In genomic region chr11:78146707-78147543, GRCm38 (mm10) we compare ENCODE assay signal across 16 mouse cellular contexts. TPM values are rescaled to one million over a fixed set of nuclear protein-coding genes. Genes with fewer than 3 reads are reported as not detected.
DNase-seq lines count a peak whose midpoint lies in the region; ATAC-seq and TF ChIP-seq lines count a peak whose summit lies in the region.
"Had no signal": no experiment of that assay in that cellular context is flagged by ENCODE, and none has a peak within 500 bp of the region (broad histone marks: within the 10 kb centered on the region; RNA-seq: fewer than 3 reads in every experiment).

No protein-coding gene starts in this region.

- TF ChIP-seq CTCF in heart, adult 2 months (IDR thresholded peaks at IDR 0.05): 0 out of 2 replicates have a peak, but pooled peaks have one; percentile 20
- TF ChIP-seq CTCF in lung, adult 2 months (IDR thresholded peaks at IDR 0.05; ENCODE audit: insufficient read depth, low read length): no peak

- no peak for TF ChIP-seq EP300 in heart, adult 2 months (IDR thresholded peaks at IDR 0.05; ENCODE audit: insufficient read depth, low read depth, low read length)

- intact Hi-C loops in heart, adult 2 months (cut with DNase I): no loop called here

- H3K27me3 ChIP-seq in heart, adult 2 months (ENCODE audit: control insufficient read depth, insufficient read depth, low read length): no peaks in the 10 kb centered on the region
- H3K27me3 ChIP-seq in heart, embryonic 12.5 days (replicated peaks): no peaks in the 10 kb centered on the region
- H3K27me3 ChIP-seq: hindbrain, embryonic 12.5 days; intestine, embryonic 15.5 days; liver, embryonic 13.5 days had no signal

- H3K79me2 ChIP-seq in heart, adult 2 months (replicated peaks; ENCODE audit: control insufficient read depth, insufficient read depth, low read length): peaks cover 2% of the 10 kb centered on the region

- H3K4me3 ChIP-seq in heart, adult 2 months: no peak overlapping the region
- no peak overlapping the region for H3K4me3 ChIP-seq in heart, embryonic 12.5 days
- no peak overlapping the region for H3K4me3 ChIP-seq in lung, adult 2 months (replicated peaks; ENCODE audit: extremely low read depth, low read depth, low read length)
- H3K4me3 ChIP-seq: hindbrain, embryonic 12.5 days; intestine, embryonic 15.5 days; liver, embryonic 13.5 days had no signal

- no peak overlapping the region for H3K9ac ChIP-seq in heart, adult 2 months (ENCODE audit: low read depth, low read length)
- no peak overlapping the region for H3K9ac ChIP-seq in heart, embryonic 12.5 days
- H3K9ac ChIP-seq: hindbrain, embryonic 12.5 days; intestine, embryonic 15.5 days; liver, embryonic 13.5 days had no signal

- H3K27ac ChIP-seq in heart, adult 2 months: peak overlapping the region; percentile 13
- no peak overlapping the region for H3K27ac ChIP-seq in heart, embryonic 12.5 days (ENCODE audit: poor library complexity, severe bottlenecking)
- H3K27ac ChIP-seq: hindbrain, embryonic 12.5 days; intestine, embryonic 15.5 days; liver, embryonic 13.5 days had no signal

- 69% methylated on average over 6 of the region's 6 CpGs for WGBS in heart, adult 2 months
- 88% methylated on average over 6 of the region's 6 CpGs for WGBS in heart, embryonic 12.5 days
- 70% methylated on average over 6 of the region's 6 CpGs for WGBS in lung, adult 2 months

- peaks cover 2% of the 10 kb centered on the region; the same call in 1 of the 2 replicates for H3K36me3 ChIP-seq in heart, adult 2 months (ENCODE audit: control insufficient read depth, insufficient read depth, low read length)
- peaks cover 85% of the 10 kb centered on the region for H3K36me3 ChIP-seq in heart, embryonic 12.5 days

- ATAC-seq in heart, embryonic 12.5 days (ENCODE audit: insufficient number of reproducible peaks, low FRiP score): no peak
- ATAC-seq: intestine, embryonic 15.5 days had no signal

- no peak overlapping the region for H3K4me2 ChIP-seq in heart, embryonic 12.5 days
- H3K4me2 ChIP-seq: hindbrain, embryonic 12.5 days; intestine, embryonic 15.5 days; liver, embryonic 13.5 days; midbrain, embryonic 11.5 days had no signal

- DNase-seq in heart, adult 2 months: peak in 1 of 2 experiments; percentile 31
- peak; percentile 21 for DNase-seq in lung, postnatal 10 days
- DNase-seq in lung, adult 2 months: no peak
- peak; percentile 81 for DNase-seq in fibroblast of lung, adult 2 months (ENCODE audit: low read depth)
- no peak for DNase-seq in ovary, postnatal 14 days (ENCODE audit: low spot score)
- DNase-seq in adrenal gland, postnatal 10 days: no peak
- DNase-seq: adrenal gland, adult 2 months; cerebellum, adult 18-20 months; kidney, postnatal 36 days; liver, embryonic 13.5 days; lung, postnatal 14 days had no signal

- no peak for TF ChIP-seq POLR2A in heart, adult 2 months (IDR thresholded peaks at IDR 0.05; ENCODE audit: insufficient read depth, low read depth, low read length)
- TF ChIP-seq POLR2A in lung, adult 2 months (IDR thresholded peaks at IDR 0.05; ENCODE audit: borderline replicate concordance, extremely low read depth, low read depth, low read length): no peak

- peaks cover 1% of the 10 kb centered on the region for H3K4me1 ChIP-seq in heart, adult 2 months (ENCODE audit: control insufficient read depth, insufficient read depth, low read length)
- H3K4me1 ChIP-seq in heart, embryonic 12.5 days (replicated peaks): peaks cover 7% of the 10 kb centered on the region; the same call in 1 of the 2 replicates
- H3K4me1 ChIP-seq in lung, adult 2 months (ENCODE audit: control insufficient read depth, insufficient read depth, low read length): 0 out of 2 replicates have a peak, but pooled peaks cover under 1% of the 10 kb centered on the region

- no peaks in the 10 kb centered on the region for H3K9me3 ChIP-seq in heart, embryonic 12.5 days (replicated peaks)
- H3K9me3 ChIP-seq: G1E; hindbrain, embryonic 12.5 days; intestine, embryonic 15.5 days; liver, embryonic 13.5 days had no signal

RNA-seq across cellular contexts. Expression of gene Traf4, which starts 18.5 kb away (rescaled TPM):
- 1 to 10 TPM; 3.7 to 6.0 TPM for total RNA-seq in heart, adult 2 months (2021)
- polyA plus RNA-seq in heart, adult 2 months (2012; rRNA removed): 11.2 and 13.4 TPM in 2 replicates
- 51.8 and 52.5 TPM in 2 replicates for polyA plus RNA-seq in heart, embryonic 12.5 days (2016; fragmentation: Nextera tagmentation; extraction: Ambion mirVana)
- 37.0 and 42.8 TPM in 2 replicates for polyA plus RNA-seq in lung, adult 2 months (2012; rRNA removed)
- total RNA-seq in adrenal gland, postnatal 10 days (2021): 10 to 100 TPM; 52.2 to 53.0 TPM

RNA-seq across cellular contexts. Expression of gene Nek8, which starts 29.6 kb away (rescaled TPM):
- 1 to 10 TPM; 1.6 to 2.5 TPM for total RNA-seq in heart, adult 2 months (2021)
- 7.0 and 7.6 TPM in 2 replicates for polyA plus RNA-seq in heart, adult 2 months (2012; rRNA removed)
- polyA plus RNA-seq in heart, embryonic 12.5 days (2016; fragmentation: Nextera tagmentation; extraction: Ambion mirVana): 12.1 and 16.5 TPM in 2 replicates
- polyA plus RNA-seq in lung, adult 2 months (2012; rRNA removed): 16.1 and 18.9 TPM in 2 replicates
- 10 to 100 TPM in 1 of 2 experiments, 1 to 10 TPM in 1; 8.6 to 10.9 TPM for total RNA-seq in adrenal gland, postnatal 10 days (2021)

RNA-seq across cellular contexts. Expression of gene Tlcd1, which starts 29.6 kb away (rescaled TPM):
- 1 to 10 TPM; 5.4 to 5.7 TPM for total RNA-seq in heart, adult 2 months (2021)
- 15.7 and 17.3 TPM in 2 replicates for polyA plus RNA-seq in heart, adult 2 months (2012; rRNA removed)
- polyA plus RNA-seq in heart, embryonic 12.5 days (2016; fragmentation: Nextera tagmentation; extraction: Ambion mirVana): 11.7 and 14.2 TPM in 2 replicates
- polyA plus RNA-seq in lung, adult 2 months (2012; rRNA removed): 38.0 and 44.2 TPM in 2 replicates
- total RNA-seq in adrenal gland, postnatal 10 days (2021): 10 to 100 TPM; 34.4 to 45.6 TPM

RNA-seq across cellular contexts. Expression of gene Rpl23a, which starts 36.5 kb away (rescaled TPM):
- 100 to 1,000 TPM; 801 to 911 TPM for total RNA-seq in heart, adult 2 months (2021)
- 155 and 253 TPM in 2 replicates for polyA plus RNA-seq in heart, adult 2 months (2012; rRNA removed)
- polyA plus RNA-seq in heart, embryonic 12.5 days (2016; fragmentation: Nextera tagmentation; extraction: Ambion mirVana): 847 and 859 TPM in 2 replicates
- polyA plus RNA-seq in lung, adult 2 months (2012; rRNA removed): 103 and 212 TPM in 2 replicates
- 1,000 to 10,000 TPM; 1,780 to 1,853 TPM for total RNA-seq in adrenal gland, postnatal 10 days (2021)

RNA-seq across cellular contexts. Expression of gene Rab34, which starts 41.3 kb away (rescaled TPM):
- 1 to 10 TPM; 8.2 to 9.8 TPM for total RNA-seq in heart, adult 2 months (2021)
- polyA plus RNA-seq in heart, adult 2 months (2012; rRNA removed): 17.2 and 17.5 TPM in 2 replicates
- 53.3 and 54.6 TPM in 2 replicates for polyA plus RNA-seq in heart, embryonic 12.5 days (2016; fragmentation: Nextera tagmentation; extraction: Ambion mirVana)
- 45.4 and 59.2 TPM in 2 replicates for polyA plus RNA-seq in lung, adult 2 months (2012; rRNA removed)
- 100 to 1,000 TPM in 1 of 2 experiments, 10 to 100 TPM in 1; 93.0 to 100 TPM for total RNA-seq in adrenal gland, postnatal 10 days (2021)

Comparison
In these comparisons a context has a peak if more than half of its experiments do, and no peak if none do; other contexts are left out.
1. DNase-seq: peak in lung, postnatal 10 days (single experiment) and fibroblast of lung, adult 2 months (single experiment); none in lung, adult 2 months (single experiment), ovary, postnatal 14 days (single experiment) and adrenal gland, postnatal 10 days (single experiment).